ENCODE assay signal across 8 mouse cellular contexts in genomic region chr2:92608810-92609581, GRCm38 (mm10). TPM values are rescaled to one million over a fixed set of nuclear protein-coding genes. Genes with fewer than 3 reads are reported as not detected.
DNase-seq lines count a peak whose midpoint lies in the region; ATAC-seq and TF ChIP-seq lines count a peak whose summit lies in the region.

No protein-coding gene starts in this region.

- peaks cover 2% of the 10 kb centered on the region; the same call in 1 of the 2 replicates for H3K4me1 ChIP-seq in heart, adult 2 months (ENCODE audit: control insufficient read depth, insufficient read depth, low read length)
- H3K4me1 ChIP-seq in heart, embryonic 12.5 days (replicated peaks): no peaks in the 10 kb centered on the region
- H3K4me1 ChIP-seq in hindbrain, embryonic 13.5 days (replicated peaks): peaks cover 23% of the 10 kb centered on the region
- H3K4me1 ChIP-seq in midbrain, embryonic 15.5 days: peaks cover 27% of the 10 kb centered on the region

- WGBS in heart, adult 2 months: 50% methylated on average over 4 of the region's 4 CpGs
- WGBS in heart, embryonic 12.5 days: 51% methylated on average over 4 of the region's 4 CpGs
- 50% methylated on average over 4 of the region's 4 CpGs for WGBS in hindbrain, embryonic 13.5 days
- WGBS in midbrain, embryonic 15.5 days: 42% methylated on average over 4 of the region's 4 CpGs

- H3K9ac ChIP-seq in heart, adult 2 months (ENCODE audit: low read depth, low read length): no peak overlapping the region
- no peak overlapping the region for H3K9ac ChIP-seq in heart, embryonic 12.5 days
- no peak overlapping the region for H3K9ac ChIP-seq in hindbrain, embryonic 13.5 days
- H3K9ac ChIP-seq in midbrain, embryonic 15.5 days: no peak overlapping the region

- TF ChIP-seq CTCF in heart, adult 2 months (IDR thresholded peaks at IDR 0.05): peak; percentile 99

- no peaks in the 10 kb centered on the region for H3K79me2 ChIP-seq in heart, adult 2 months (replicated peaks; ENCODE audit: control insufficient read depth, insufficient read depth, low read length)

- no peaks in the 10 kb centered on the region for H3K9me3 ChIP-seq in heart, embryonic 12.5 days (replicated peaks)
- no peaks in the 10 kb centered on the region for H3K9me3 ChIP-seq in hindbrain, embryonic 13.5 days
- H3K9me3 ChIP-seq in midbrain, embryonic 15.5 days: no peaks in the 10 kb centered on the region

- peak in 1 of 2 experiments; percentile 40 for DNase-seq in heart, adult 2 months
- DNase-seq in NIH3T3 (ENCODE audit: low read depth): peak; percentile 87
- DNase-seq in embryo, embryonic 10.5 days (ENCODE audit: low spot score): peak; percentile 91
- peak; percentile 85 to 92 for DNase-seq in left cerebral cortex, postnatal 14 days (ENCODE audit: low spot score in 2 of 2)
- DNase-seq in thymus, postnatal 10 days (ENCODE audit: low spot score in 2 of 2): peak; percentile 27 to 58

- H3K27ac ChIP-seq in heart, adult 2 months: no peak overlapping the region
- no peak overlapping the region for H3K27ac ChIP-seq in heart, embryonic 12.5 days (ENCODE audit: poor library complexity, severe bottlenecking)
- H3K27ac ChIP-seq in hindbrain, embryonic 13.5 days: no peak overlapping the region
- H3K27ac ChIP-seq in midbrain, embryonic 15.5 days: no peak overlapping the region

- H3K4me3 ChIP-seq in heart, adult 2 months: no peak overlapping the region
- H3K4me3 ChIP-seq in heart, embryonic 12.5 days: no peak overlapping the region
- no peak overlapping the region for H3K4me3 ChIP-seq in hindbrain, embryonic 13.5 days
- no peak overlapping the region for H3K4me3 ChIP-seq in midbrain, embryonic 15.5 days

- intact Hi-C loops in heart, adult 2 months (cut with DNase I): loop anchor here (1.0 to 5.0 kb wide), 3 partner anchors 84 to 201 kb away; no protein-coding TSS in a partner anchor
- intact Hi-C loops in left cerebral cortex, postnatal 14 days (cut with DNase I): loop anchor here (2.0 to 5.0 kb wide), 3 partner anchors 83 to 232 kb away; no protein-coding TSS in a partner anchor

- TF ChIP-seq EP300 in heart, adult 2 months (IDR thresholded peaks at IDR 0.05; ENCODE audit: insufficient read depth, low read depth, low read length): no peak

- no peaks in the 10 kb centered on the region for H3K36me3 ChIP-seq in heart, adult 2 months (ENCODE audit: control insufficient read depth, insufficient read depth, low read length)
- no peaks in the 10 kb centered on the region for H3K36me3 ChIP-seq in heart, embryonic 12.5 days
- H3K36me3 ChIP-seq in hindbrain, embryonic 13.5 days: peaks cover 18% of the 10 kb centered on the region
- 0 out of 2 replicates have a peak, but pooled peaks cover 6% of the 10 kb centered on the region for H3K36me3 ChIP-seq in midbrain, embryonic 15.5 days (replicated peaks)

- H3K4me2 ChIP-seq in heart, embryonic 12.5 days: no peak overlapping the region
- H3K4me2 ChIP-seq in hindbrain, embryonic 13.5 days: no peak overlapping the region
- no peak overlapping the region for H3K4me2 ChIP-seq in midbrain, embryonic 15.5 days

- TF ChIP-seq POLR2A in heart, adult 2 months (IDR thresholded peaks at IDR 0.05; ENCODE audit: insufficient read depth, low read depth, low read length): no peak

- no peak for ATAC-seq in heart, embryonic 12.5 days (ENCODE audit: insufficient number of reproducible peaks, low FRiP score)
- peak; percentile 41 for ATAC-seq in hindbrain, embryonic 13.5 days (ENCODE audit: low FRiP score)
- ATAC-seq in midbrain, embryonic 15.5 days (replicated peaks): peak; percentile 49

- no peaks in the 10 kb centered on the region for H3K27me3 ChIP-seq in heart, adult 2 months (ENCODE audit: control insufficient read depth, insufficient read depth, low read length)
- peaks cover 35% of the 10 kb centered on the region for H3K27me3 ChIP-seq in heart, embryonic 12.5 days (replicated peaks)
- H3K27me3 ChIP-seq in hindbrain, embryonic 13.5 days: peaks cover 26% of the 10 kb centered on the region
- H3K27me3 ChIP-seq in midbrain, embryonic 15.5 days (replicated peaks): no peaks in the 10 kb centered on the region

RNA-seq across cellular contexts. Expression of gene Chst1, which starts 9.5 kb away (rescaled TPM):
- 1 to 10 TPM; 1.7 to 2.4 TPM for total RNA-seq in heart, adult 2 months (2021)
- polyA plus RNA-seq in heart, adult 2 months (2012; rRNA removed): 8.1 and 8.7 TPM in 2 replicates
- polyA plus RNA-seq in heart, embryonic 12.5 days (2016; fragmentation: Nextera tagmentation; extraction: Ambion mirVana): 1.3 and 1.6 TPM in 2 replicates
- 13.6 and 14.6 TPM in 2 replicates for polyA plus RNA-seq in hindbrain, embryonic 13.5 days (2015; fragmentation: Nextera tagmentation; extraction: Ambion mirVana)
- total RNA-seq in left cerebral cortex, postnatal 14 days (2021): 100 to 1,000 TPM; 217 to 239 TPM
- 48.0 and 49.6 TPM in 2 replicates for polyA plus RNA-seq in midbrain, embryonic 15.5 days (2015; fragmentation: Nextera tagmentation; extraction: Ambion mirVana)
